Mouse (Mus musculus) E14TG2a.4 (cell line): ENCODE results near the gene Csrp1.

Experiments
- CTCF ChIP-seq: conservative IDR thresholded peaks from 2 replicates; pipeline ENCODE4 v1.5.1; 2014; ENCODE audit warnings: low read length
- NANOG ChIP-seq: IDR thresholded peaks from 2 replicates; pipeline ENCODE4 v1.6.1; 2014; ENCODE audit warnings: borderline replicate concordance, low read length, mixed read lengths
- POU5F1 ChIP-seq: IDR thresholded peaks from 2 replicates; pipeline ENCODE4 v1.6.1; 2014; ENCODE audit warnings: low read length, borderline replicate concordance

- TF ChIP-seq CTCF (no peak), NANOG (no peak), POU5F1 (no peak)
Measured at GRCm38 (mm10) chr1:135759685-135760084, 39.8 kb downstream of the Csrp1 start.
